Mouse (Mus musculus): ENCODE data around the gene Gm44805.

The Gm44805 gene

GRCm38 (mm10) chr7:19678901-19679300 is 2.3 kb downstream of the Gm44805 start:
- no peak for DNase-seq (ENCODE audit: low read depth, low spot score)

- no peak for DNase-seq (ENCODE audit: low read depth, low spot score)
Measured at GRCm38 (mm10) chr7:19677872-19678271, 3.4 kb downstream of the Gm44805 start, which contains the start of gene Apoc2. Gene Apoc2, minus strand, starts transcription at chr7:19677941.

DNA sequence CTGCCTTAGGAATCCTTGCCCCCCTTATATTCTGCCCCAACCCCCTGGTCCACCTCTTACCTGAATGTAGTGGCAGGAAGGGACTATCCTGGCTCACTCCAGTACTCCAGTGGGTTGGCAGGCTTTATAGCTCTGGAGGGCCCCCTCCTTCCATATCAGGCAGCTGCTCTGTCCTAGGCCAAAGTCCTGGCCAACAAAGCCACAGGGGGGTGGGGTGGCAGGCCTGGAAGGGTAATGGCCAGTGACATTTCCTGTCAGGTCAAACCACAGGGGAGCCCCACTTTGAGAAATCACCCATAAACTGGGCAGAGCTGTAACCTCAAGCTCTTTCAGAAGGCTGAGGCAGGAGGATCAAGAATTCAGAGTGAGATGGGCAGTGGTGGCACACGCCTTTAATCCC is 4.6 kb downstream of the Gm44805 start:
- no peak for DNase-seq (ENCODE audit: low read depth, low spot score)

GRCm38 (mm10) chr7:19675824-19676223 is 5.4 kb downstream of the Gm44805 start:
- no peak for DNase-seq (ENCODE audit: low read depth, low spot score)

DNA sequence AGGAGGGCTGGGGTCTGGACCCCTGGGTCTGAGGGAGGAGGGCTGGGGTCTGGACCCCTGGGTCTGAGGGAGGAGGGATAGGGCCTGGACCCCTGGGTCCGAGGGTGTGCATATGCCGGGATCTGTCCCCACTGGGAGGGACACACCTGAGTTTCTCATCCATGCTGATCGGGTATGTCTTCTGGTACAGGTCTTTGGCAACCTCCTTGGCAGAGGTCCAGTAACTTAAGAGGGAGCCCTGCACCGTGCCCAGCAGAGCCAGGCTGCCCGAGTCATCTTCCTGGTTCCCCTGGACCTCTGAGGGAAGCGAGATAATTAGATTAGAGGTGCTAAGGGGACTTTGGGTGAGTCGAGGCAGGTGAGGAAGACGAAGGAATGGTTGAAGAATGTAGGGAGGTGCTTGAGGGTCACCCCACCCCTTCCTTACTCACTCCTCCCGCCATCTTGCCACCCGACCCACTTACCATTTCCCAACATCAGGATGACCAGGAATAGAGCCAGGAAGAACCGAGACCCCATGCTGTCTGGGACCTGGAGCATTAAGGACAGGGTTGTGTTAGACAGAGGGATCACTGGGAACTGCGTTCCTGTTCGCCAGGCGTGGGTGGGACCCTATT is 8.0 kb downstream of the Gm44805 start:
- no peak for DNase-seq (ENCODE audit: low read depth, low spot score)

GRCm38 (mm10) chr7:19671511-19671910 is 9.7 kb downstream of the Gm44805 start:
- DNase-seq (ENCODE audit: low read depth, low spot score): no peak

DNA sequence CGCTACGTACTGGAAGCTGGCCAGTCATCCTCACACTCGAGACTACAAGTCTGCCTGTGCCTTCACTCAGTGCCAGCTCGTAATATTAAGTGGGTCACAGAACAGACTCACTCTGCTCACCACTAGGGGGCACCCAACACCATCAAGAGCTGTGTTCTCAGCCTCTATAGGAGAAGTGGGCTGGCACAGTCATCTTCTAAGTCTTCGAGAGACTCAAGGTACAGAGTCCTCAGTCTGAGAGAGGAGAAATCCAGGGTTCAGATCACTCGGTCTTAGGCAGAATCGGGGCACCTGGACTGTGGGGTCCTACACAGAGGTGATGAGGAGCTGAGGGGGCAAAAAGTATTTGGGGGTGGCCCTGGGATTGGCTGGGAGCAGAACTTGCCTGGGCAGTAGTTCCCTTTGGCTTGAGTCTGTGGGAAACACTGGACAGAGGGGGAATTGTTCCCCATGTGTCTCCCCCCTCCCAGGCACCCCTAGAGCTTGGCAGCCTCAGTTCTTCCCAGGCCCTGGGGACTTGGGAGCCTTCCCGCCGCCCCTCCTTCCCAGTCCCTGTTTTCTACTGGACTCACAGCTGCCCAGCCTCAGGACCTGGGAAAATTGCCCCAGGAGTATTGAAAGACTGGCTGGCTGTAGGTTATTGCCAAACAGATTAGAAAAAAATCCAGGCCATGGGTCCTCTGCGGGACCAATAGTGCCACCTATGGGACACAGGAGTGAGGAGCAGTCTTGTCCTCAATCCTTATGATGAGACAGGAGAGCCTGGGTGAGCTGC is 12.1 kb downstream of the Gm44805 start:
- peak; percentile 93 for DNase-seq (ENCODE audit: low read depth, low spot score)

DNA sequence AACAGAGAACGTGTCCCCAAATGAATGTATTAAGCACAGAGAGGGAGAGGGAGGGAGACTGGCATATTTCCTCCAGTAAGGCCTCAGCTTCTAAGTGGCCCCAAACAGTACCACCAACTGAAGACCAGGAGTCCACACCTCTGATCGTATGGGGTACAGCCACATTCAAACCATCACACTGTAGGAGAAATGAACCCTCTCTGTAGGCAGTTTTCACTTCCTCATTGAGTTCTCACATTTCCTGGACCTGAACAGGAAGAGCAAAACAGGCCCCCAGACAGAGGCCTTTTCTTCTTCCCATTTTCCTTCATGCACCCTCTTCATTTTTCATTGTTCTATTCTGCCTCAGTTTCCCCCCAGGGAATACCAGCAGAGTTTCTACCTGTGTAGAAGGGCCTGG is 13.8 kb downstream of the Gm44805 start:
- DNase-seq (ENCODE audit: low read depth, low spot score): no peak

DNA sequence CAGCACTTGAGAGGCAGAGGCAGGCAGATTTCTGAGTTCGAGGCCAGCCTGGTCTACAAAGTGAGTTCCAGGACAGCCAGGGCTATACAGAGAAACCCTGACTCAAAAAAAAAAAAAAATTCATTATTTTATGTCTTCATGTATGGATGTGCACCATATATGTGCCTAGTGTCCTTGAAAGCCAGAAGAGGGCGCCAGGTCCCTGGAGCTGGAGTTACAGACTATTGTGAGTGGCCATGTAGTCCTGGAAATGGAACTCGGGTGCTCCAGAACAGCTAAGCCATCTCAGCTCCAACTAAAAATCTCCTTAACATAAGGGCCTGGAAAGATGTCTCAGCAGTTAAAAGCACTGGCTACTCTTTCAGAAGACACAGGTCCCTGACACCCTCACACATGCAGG is 14.5 kb downstream of the Gm44805 start:
- DNase-seq (ENCODE audit: low read depth, low spot score): no peak

DNA sequence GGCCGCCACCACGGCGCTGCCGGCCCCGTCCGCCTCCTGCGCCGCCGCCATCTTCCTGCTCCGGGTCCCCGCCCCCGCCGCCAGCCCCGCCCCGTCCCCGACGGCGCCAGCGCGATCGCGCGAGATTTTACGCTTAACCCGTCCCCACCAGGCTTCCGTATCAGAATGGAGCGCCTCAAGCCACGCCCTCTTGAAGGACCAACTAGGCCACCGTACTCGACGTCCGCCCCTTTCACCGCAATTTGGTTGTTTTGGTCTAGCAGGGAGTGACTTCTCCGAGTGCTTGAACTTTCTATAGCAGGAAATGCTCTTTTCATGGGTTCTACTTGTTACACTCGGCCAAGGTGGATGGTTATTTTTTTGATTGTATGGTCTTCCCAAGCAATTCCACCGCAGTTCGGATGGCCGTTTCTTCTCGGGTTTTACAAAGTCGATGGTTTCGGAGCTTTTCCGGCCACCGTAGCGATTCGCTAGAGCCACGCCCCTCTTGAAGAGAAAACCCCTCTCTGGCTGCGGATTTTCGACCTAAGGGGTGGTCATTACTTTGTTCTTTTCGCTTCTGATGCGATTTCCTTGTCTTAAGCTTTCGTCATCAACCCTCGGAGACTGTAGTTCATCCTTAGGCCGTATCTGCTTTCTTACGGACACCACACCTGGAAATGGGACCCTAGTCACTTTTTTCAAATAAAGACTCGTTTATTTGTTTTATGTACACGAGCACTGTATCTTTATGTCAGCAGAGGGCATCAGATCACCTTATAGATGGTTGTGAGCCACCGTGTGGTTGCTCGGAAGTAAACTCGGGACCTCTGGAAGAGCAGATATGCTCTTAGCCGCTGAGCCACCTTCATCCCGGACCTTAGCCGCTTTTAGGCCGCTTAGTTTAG is 16.0 kb downstream of the Gm44805 start, which contains the start of gene Clptm1:
Clptm1 (minus strand) TSS at position 79 of the 887 bp plus-strand sequence.
- DNase-seq (ENCODE audit: low read depth, low spot score): peak; percentile 98

- DNase-seq (ENCODE audit: low read depth, low spot score): peak; percentile 6
Measured at GRCm38 (mm10) chr7:19664455-19664954, 16.7 kb downstream of the Gm44805 start.

- DNase-seq (ENCODE audit: low read depth, low spot score): no peak
Measured at GRCm38 (mm10) chr7:19663940-19664339, 17.3 kb downstream of the Gm44805 start.

GRCm38 (mm10) chr7:19652614-19653013 is 28.6 kb downstream of the Gm44805 start:
- no peak for DNase-seq (ENCODE audit: low read depth, low spot score)

- DNase-seq (ENCODE audit: low read depth, low spot score): no peak
Measured at GRCm38 (mm10) chr7:19651063-19651786, 30.0 kb downstream of the Gm44805 start.

GRCm38 (mm10) chr7:19641223-19641622 is 40.0 kb downstream of the Gm44805 start:
- no peak for DNase-seq (ENCODE audit: low read depth, low spot score)

DNA sequence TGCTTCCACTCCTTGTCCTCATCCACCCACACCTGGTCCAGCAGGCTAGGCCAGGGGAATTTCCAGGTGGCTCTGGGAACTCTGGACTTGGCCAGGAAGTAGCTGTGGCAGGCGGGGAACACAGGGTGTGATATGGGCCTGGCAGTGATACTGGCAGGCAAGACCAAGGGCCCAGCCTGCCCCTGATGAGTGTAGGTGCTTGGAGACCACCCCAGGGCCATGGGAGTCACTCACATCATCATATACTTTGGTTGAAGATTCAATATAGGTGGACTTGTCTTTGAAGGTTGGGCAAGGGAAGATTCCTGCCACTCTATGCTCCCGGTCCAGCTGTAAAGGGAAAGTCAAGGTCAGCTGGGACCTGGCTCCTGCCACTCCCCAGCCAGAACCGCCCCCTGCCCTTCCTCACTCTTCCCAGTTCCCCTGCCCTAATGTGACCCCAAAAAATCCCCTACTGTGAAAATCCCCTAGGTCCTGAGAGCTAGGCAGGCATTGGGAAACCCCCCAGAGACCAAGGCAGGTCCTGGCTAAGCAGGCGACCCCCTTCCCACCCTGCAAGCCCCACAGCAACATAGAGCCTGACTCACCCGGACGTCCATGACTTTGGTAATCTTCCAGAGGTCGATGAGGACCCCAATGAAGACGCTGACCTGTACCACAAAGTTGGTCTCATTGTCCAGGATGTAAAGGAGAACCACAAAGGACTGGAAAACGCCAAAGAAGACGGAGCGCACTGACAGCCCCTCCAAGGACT is 46.0 kb downstream of the Gm44805 start:
- DNase-seq (ENCODE audit: low read depth, low spot score): no peak

GRCm38 (mm10) chr7:19634591-19634990 is 46.6 kb downstream of the Gm44805 start:
- no peak for DNase-seq (ENCODE audit: low read depth, low spot score)

DNA sequence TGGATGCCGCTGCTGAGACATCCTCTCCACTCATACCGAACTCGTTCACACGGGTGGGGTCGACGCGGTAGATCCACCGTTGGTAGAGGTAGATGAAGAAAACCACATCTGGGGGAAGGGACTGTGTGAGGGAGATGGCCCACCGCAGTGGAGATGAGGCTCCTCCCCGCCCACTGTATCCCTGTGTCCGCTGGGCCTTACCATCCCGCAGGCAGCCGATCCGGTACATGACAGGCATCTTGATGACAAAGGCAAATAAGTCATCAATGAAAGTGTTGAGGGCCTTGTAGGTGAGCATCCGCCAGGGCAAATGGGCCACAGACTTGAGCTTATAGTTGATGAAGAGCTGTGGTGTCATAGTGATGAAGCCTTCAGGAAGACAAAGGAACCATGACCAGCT is 47.4 kb downstream of the Gm44805 start:
- no peak for DNase-seq (ENCODE audit: low read depth, low spot score)

DNA sequence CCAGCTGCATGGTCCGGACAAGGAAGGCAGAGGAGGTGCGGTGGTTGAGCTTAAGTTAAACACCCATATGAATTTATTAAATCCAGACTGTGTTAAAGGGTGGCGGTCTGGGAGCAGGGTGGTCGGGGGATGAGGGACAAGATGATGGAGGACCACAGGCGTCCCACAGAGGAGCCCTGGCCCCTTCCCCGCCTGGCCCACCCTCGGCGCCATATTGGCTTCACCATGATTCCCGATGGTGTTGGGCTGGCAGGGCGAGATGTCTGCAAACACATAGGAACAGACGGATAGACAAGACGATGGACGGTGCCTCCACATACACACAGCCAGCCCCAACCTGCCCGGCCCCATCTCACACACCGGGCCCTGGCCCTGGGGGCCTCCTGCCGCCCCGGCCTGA is 48.0 kb downstream of the Gm44805 start:
- DNase-seq (ENCODE audit: low read depth, low spot score): no peak

GRCm38 (mm10) chr7:19632720-19633119 is 48.5 kb downstream of the Gm44805 start:
- no peak for DNase-seq (ENCODE audit: low read depth, low spot score)

- no peak for DNase-seq (ENCODE audit: low read depth, low spot score)
Measured at GRCm38 (mm10) chr7:19632275-19632674, 48.9 kb downstream of the Gm44805 start.

All from forelimb bud, embryonic 11.5 days (tissue).